In genomic region chr9:29428322-29428721, GRCm38 (mm10) we compare ENCODE assay signal across 9 mouse cellular contexts.
DNase-seq lines count a peak whose midpoint lies in the region; ATAC-seq and TF ChIP-seq lines count a peak whose summit lies in the region.
"Had no signal": no experiment of that assay in that cellular context is flagged by ENCODE, and none has a peak within 500 bp of the region (broad histone marks: within the 10 kb centered on the region; RNA-seq: fewer than 3 reads in every experiment).

No protein-coding gene starts in this region.

- TF ChIP-seq POLR2A in limb, embryonic 14.5 days (IDR thresholded peaks at IDR 0.05; ENCODE audit: borderline replicate concordance, extremely low read depth, insufficient read depth, insufficient read length) = no peak

- H3K27me3 ChIP-seq in intestine, embryonic 14.5 days (replicated peaks; ENCODE audit: control insufficient read depth, insufficient read depth, low read length) = no peaks in the 10 kb centered on the region
- no peaks in the 10 kb centered on the region for H3K27me3 ChIP-seq in intestine, postnatal 0 days (replicated peaks; ENCODE audit: control insufficient read depth, insufficient read depth, low read length)
- no peaks in the 10 kb centered on the region for H3K27me3 ChIP-seq in limb, embryonic 14.5 days (ENCODE audit: control insufficient read depth, insufficient read depth, low read length)
- no peaks in the 10 kb centered on the region for H3K27me3 ChIP-seq in intestine, embryonic 15.5 days (replicated peaks)

- no peak for TF ChIP-seq CTCF in intestine, postnatal 0 days (IDR thresholded peaks at IDR 0.05; ENCODE audit: low read depth)

- DNase-seq in intestine, embryonic 14.5 days (ENCODE audit: low spot score) = peak; percentile 74
- peak; percentile 64 for DNase-seq in embryo, embryonic 9.5 days (ENCODE audit: extremely low spot score)
- DNase-seq in heart, postnatal 4 days = peak; percentile 69
- DNase-seq in limb, embryonic 14.5 days (ENCODE audit: low spot score) = peak; percentile 65
- no peak for DNase-seq in spleen, adult 18-20 months

- no peak overlapping the region for H3K27ac ChIP-seq in intestine, embryonic 14.5 days (ENCODE audit: low read depth)
- H3K27ac ChIP-seq in intestine, postnatal 0 days (ENCODE audit: low read depth, low read length) = no peak overlapping the region
- no peak overlapping the region for H3K27ac ChIP-seq in limb, embryonic 14.5 days (replicated peaks; ENCODE audit: low read depth, low read length)
- no peak overlapping the region for H3K27ac ChIP-seq in intestine, embryonic 15.5 days

- peak overlapping the region; percentile 25; the same call in 1 of the 2 replicates for H3K4me2 ChIP-seq in intestine, embryonic 14.5 days (ENCODE audit: low read length)
- no peak overlapping the region for H3K4me2 ChIP-seq in intestine, postnatal 0 days (replicated peaks; ENCODE audit: low read depth)
- no peak overlapping the region for H3K4me2 ChIP-seq in limb, embryonic 14.5 days (replicated peaks; ENCODE audit: low read depth, low read length, severe bottlenecking)
- H3K4me2 ChIP-seq in intestine, embryonic 15.5 days (replicated peaks) = no peak overlapping the region

- WGBS in intestine, embryonic 14.5 days = 12% methylated on average over 7 of the region's 7 CpGs
- WGBS in intestine, postnatal 0 days = 42% methylated on average over 7 of the region's 7 CpGs
- WGBS in limb, embryonic 14.5 days = 9% methylated on average over 7 of the region's 7 CpGs
- 30% methylated on average over 7 of the region's 7 CpGs for WGBS in intestine, embryonic 15.5 days

- no peak overlapping the region for H3K4me3 ChIP-seq in intestine, embryonic 14.5 days (ENCODE audit: low read depth, low read length)
- no peak overlapping the region for H3K4me3 ChIP-seq in intestine, postnatal 0 days (ENCODE audit: low read depth, low read length)
- H3K4me3 ChIP-seq in limb, embryonic 14.5 days (replicated peaks; ENCODE audit: low read length) = no peak overlapping the region
- no peak overlapping the region for H3K4me3 ChIP-seq in intestine, embryonic 15.5 days (replicated peaks)
- H3K4me3 ChIP-seq: erythroblast, embryonic 14.5 days had no signal

- peaks cover 5% of the 10 kb centered on the region; the same call in 1 of the 2 replicates for H3K4me1 ChIP-seq in intestine, embryonic 14.5 days (replicated peaks; ENCODE audit: control insufficient read depth, insufficient read depth, low read length)
- H3K4me1 ChIP-seq in intestine, postnatal 0 days (replicated peaks; ENCODE audit: control insufficient read depth, insufficient read depth, low read length) = no peaks in the 10 kb centered on the region
- H3K4me1 ChIP-seq in limb, embryonic 14.5 days (ENCODE audit: control insufficient read depth, insufficient read depth, low read length) = 0 out of 2 replicates have a peak, but pooled peaks cover 2% of the 10 kb centered on the region
- no peaks in the 10 kb centered on the region for H3K4me1 ChIP-seq in intestine, embryonic 15.5 days (replicated peaks)

- no peak overlapping the region for H3K9ac ChIP-seq in intestine, embryonic 14.5 days (ENCODE audit: low read length)
- H3K9ac ChIP-seq in intestine, postnatal 0 days (ENCODE audit: low read depth, low read length) = no peak overlapping the region
- H3K9ac ChIP-seq in limb, embryonic 14.5 days (ENCODE audit: low read depth, low read length, severe bottlenecking) = no peak overlapping the region
- H3K9ac ChIP-seq in intestine, embryonic 15.5 days = no peak overlapping the region

- H3K36me3 ChIP-seq in intestine, embryonic 14.5 days (ENCODE audit: control insufficient read depth, insufficient read depth, low read length) = no peaks in the 10 kb centered on the region
- H3K36me3 ChIP-seq in intestine, postnatal 0 days (ENCODE audit: control insufficient read depth, insufficient read depth) = no peaks in the 10 kb centered on the region
- no peaks in the 10 kb centered on the region for H3K36me3 ChIP-seq in limb, embryonic 14.5 days (ENCODE audit: control insufficient read depth, insufficient read depth, low read length)
- no peaks in the 10 kb centered on the region for H3K36me3 ChIP-seq in intestine, embryonic 15.5 days

- ATAC-seq in intestine, embryonic 14.5 days (replicated peaks; ENCODE audit: low FRiP score, low TSS enrichment, low read depth) = no peak; the same call in 1 of the 2 replicates
- ATAC-seq in intestine, postnatal 0 days = no peak
- peak; percentile 89 for ATAC-seq in limb, embryonic 14.5 days (ENCODE audit: low FRiP score, low read depth)
- no peak for ATAC-seq in intestine, embryonic 15.5 days
- no peak for ATAC-seq in frontal cortex, adult (ENCODE audit: low TSS enrichment)

- no peaks in the 10 kb centered on the region for H3K9me3 ChIP-seq in intestine, embryonic 14.5 days (ENCODE audit: control insufficient read depth, low read length)
- H3K9me3 ChIP-seq in intestine, postnatal 0 days (ENCODE audit: control insufficient read depth) = no peaks in the 10 kb centered on the region
- no peaks in the 10 kb centered on the region for H3K9me3 ChIP-seq in limb, embryonic 14.5 days (ENCODE audit: control insufficient read depth, low read length)
- no peaks in the 10 kb centered on the region for H3K9me3 ChIP-seq in intestine, embryonic 15.5 days

Comparison
In these comparisons a context has a peak if more than half of its experiments do, and no peak if none do; other contexts are left out.
1. DNase-seq: peak in intestine, embryonic 14.5 days (single experiment), embryo, embryonic 9.5 days (single experiment), heart, postnatal 4 days (single experiment) and limb, embryonic 14.5 days (single experiment); none in spleen, adult 18-20 months (0 of 2).